Mouse (Mus musculus) adrenal gland, adult 8-10 months (tissue): ENCODE measurements at regions not wholly inside any gene's neighbourhood (a gene's known extent, or its start where the extent isn't known, plus 50 kb on each side); places are given as distances from the start of the nearest gene placed in this dataset.

Experiments
- DNase-seq: peaks from one replicate; pipeline ENCODE4 v3.0.0; 2022

DNA sequence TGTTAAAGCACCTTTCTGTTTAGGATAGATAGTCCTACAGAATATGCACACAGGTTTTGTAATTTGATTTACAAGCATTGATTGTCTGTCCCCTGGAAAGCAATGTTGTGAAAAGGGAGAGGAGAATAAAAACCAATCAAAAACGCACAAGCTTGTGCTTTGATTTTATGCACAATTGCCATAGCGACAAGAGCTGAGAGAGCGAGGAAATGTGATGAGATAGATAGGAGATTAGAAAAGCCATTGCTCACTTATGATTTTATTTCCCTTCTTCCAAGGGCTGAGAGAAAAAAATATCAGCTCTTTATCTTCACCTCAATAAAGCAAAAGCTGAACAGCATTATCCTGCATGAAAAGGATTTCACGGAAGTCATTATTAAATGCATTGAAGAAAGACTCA is 133.0 kb upstream of the Nrxn1 start:
- no peak for DNase-seq

DNA sequence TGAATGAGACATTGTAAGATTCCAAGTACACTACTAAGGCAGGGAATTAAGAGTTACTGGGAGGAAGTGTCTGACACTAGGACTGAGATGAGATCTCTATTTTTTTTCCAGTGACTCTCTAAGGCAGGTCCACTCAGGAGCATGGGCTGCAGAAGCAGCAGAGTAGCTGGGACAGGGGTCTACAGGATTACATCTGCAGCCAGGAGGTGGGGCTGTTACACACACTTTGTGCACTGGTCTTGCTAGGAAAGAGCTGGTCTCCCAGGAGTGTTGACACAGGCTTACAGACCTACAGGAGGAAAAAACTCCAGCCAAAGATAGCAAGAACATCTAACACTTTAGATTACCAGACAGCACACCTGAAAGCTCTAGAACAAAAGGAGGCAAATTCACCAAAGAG is 123.6 kb upstream of the Nrxn1 start:
- DNase-seq: peak; percentile 3

DNA sequence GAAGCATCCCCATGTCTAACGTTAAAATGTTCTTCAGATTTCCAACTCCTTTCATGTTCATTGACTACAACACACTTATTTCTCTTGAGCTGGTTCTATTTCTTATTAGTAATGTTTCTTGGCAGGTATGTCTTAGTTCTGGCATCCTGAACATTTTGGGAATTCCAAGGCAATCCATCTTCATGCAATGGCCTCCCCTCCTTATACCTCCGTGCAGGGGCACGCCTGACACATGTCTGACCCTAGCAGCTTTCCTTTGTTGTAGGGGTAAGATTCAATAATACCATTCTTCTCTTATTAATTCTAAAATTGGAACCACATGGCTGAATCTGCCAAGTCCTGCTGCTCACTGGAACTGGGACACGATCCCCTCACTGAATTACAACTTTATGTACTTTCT is 89.7 kb upstream of the Nrxn1 start:
- DNase-seq: no peak

DNA sequence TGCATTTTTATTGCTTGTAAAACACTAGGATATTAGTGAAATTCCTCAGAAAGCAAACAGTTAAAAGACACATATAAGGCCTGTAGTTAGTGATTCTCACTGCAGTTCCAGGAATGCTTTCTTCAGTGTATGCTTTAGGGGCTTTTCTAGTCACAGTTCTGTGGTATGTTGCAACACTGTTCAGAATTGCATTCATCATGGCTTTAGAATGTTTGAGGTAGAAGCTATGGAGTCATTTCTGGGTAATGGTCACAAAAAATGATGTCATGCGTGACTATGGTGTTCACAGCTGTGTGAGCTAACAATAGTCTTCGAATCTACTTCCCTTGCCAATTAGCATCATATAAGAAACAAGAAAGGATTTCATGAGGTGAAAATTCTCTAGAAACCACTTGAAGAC is 69.0 kb upstream of the Nrxn1 start:
- no peak for DNase-seq
